Mouse (Mus musculus): Measurements from ENCODE around the gene Znfx1. TPM values are rescaled to one million over a fixed set of nuclear protein-coding genes. Genes with fewer than 3 reads are reported as not detected.
"Not testable (repeated sequence)": the region's sequence is repeated elsewhere in the genome, so short reads cannot be mapped to it uniquely, and the experiment has no call there.

Gene Znfx1
- polyA plus RNA-seq, 1 experiment from 2014 or later, result 4.9 TPM

DNA sequence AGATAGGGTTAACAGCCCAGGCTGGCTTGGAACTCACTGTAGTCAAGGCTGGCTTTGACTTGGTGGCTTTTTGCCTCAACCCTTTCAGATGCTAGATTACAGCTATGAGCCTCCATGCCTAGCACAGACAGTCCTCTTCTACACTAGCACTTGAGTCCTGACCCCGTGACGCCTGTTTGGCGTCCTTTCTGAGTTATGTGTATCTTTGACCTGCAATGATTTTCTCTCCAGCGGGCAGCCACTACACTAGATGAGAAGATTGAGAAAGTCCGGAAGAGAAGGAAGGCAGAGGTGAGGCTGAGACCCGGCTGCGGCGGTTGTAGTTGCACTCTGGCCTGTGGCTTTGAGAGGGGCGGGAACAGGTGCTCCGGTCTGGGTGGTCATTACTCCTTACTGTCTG is 43.4 kb downstream of the Znfx1 start:
- 95% methylated on average over 10 of the region's 10 CpGs for WGBS
- Histone ChIP-seq H3K9ac (ENCODE audit: low read depth, low read length) (no peak overlapping the region), H3K36me3 (ENCODE audit: control insufficient read depth, insufficient read depth, low read length) (peaks cover 9% of the 10 kb centered on the region), H3K4me2 (replicated peaks; ENCODE audit: low read depth, low read length) (no peak overlapping the region), H3K4me3 (ENCODE audit: low read depth, low read length) (no peak overlapping the region), H3K27ac (ENCODE audit: low read depth, low read length) (no peak overlapping the region), H3K4me1 (replicated peaks; ENCODE audit: control insufficient read depth, insufficient read depth, low read length) (peaks cover 8% of the 10 kb centered on the region), H3K27me3 (ENCODE audit: control insufficient read depth, insufficient read depth, low read length) (no peaks in the 10 kb centered on the region), H3K9me3 (ENCODE audit: control insufficient read depth, low read length) (no peaks in the 10 kb centered on the region)
- DNase-seq (ENCODE audit: low spot score) (no peak), ATAC-seq (ENCODE audit: low FRiP score) (no peak)

DNA sequence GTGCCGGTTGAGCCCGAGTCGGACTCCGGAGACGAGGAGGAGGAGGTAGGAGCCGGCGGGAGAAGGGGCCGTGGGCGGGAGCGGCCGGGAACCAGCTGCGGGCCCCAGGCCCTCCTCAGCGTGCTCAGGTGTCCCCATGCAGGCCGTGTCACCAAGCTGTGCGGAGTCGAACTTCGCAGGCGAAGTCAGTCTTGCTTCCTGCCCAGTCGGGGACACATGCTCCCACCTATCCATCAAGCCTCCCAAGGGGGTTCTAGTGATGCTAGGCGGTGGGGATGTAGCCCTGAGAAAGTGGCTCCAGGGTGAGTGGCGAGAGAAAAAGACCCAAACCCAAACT is 47.5 kb downstream of the Znfx1 start:
- WGBS, result under 1% methylated on average over 20 of the region's 21 CpGs
- Histone ChIP-seq H3K36me3 (ENCODE audit: control insufficient read depth, insufficient read depth, low read length) (peaks cover 5% of the 10 kb centered on the region; the same call in 1 of the 2 replicates), H3K27me3 (ENCODE audit: control insufficient read depth, insufficient read depth, low read length) (no peaks in the 10 kb centered on the region), H3K27ac (ENCODE audit: low read depth, low read length) (0 out of 2 replicates have a peak overlapping the region, but pooled peaks have one; percentile 10), H3K9ac (ENCODE audit: low read depth, low read length) (peak overlapping the region; percentile 83), H3K4me2 (replicated peaks; ENCODE audit: low read depth, low read length) (peak overlapping the region; percentile 90), H3K9me3 (ENCODE audit: control insufficient read depth, low read length) (no peaks in the 10 kb centered on the region), H3K4me3 (ENCODE audit: low read depth, low read length) (peak overlapping the region; percentile 95), H3K4me1 (replicated peaks; ENCODE audit: control insufficient read depth, insufficient read depth, low read length) (peaks cover 8% of the 10 kb centered on the region)
- no peak for DNase-seq (ENCODE audit: low spot score)
- peak; percentile 84 for ATAC-seq (ENCODE audit: low FRiP score)

DNA sequence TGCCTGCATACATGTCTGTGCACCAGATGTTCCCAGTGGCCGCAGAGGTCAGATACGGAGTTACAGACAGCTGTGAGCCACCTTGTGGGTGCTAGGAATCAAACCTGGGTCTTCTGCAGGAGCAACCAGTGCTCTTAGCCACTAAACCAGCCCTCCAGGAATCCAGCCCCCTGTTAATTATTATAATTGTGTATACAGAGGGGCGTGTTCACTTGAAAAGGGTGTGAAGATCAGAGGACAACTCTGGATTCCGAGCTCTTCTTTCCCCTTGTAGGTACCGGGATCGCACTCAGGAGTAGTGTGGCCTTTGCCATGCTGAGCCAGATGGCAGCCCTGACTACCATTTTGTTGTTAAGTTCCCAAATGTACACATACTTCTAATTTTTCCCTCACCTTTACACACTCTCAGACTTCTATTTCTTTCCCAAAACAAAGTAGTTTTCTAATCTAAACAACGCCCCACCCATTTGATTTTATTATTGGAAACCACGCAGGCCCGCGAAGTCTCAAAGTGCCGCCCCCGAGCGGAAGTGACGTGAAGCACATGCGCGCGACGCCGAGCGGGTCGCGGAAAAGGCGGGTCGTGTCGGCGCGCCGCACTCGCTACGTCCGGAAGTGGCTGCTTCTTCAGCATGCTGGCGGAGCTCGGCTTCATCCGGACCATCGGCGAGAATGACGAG is 48.0 kb downstream of the Znfx1 start, which contains the start of gene Ddx27:
Ddx27 (plus strand) TSS at position 492 of the 680 bp plus-strand sequence.
- WGBS, result 3% methylated on average over 37 of the region's 37 CpGs
- DNase-seq (ENCODE audit: low spot score), result peak; percentile 95
- Histone ChIP-seq H3K27ac (ENCODE audit: low read depth, low read length) (0 out of 2 replicates have a peak within 1 kb of the TSS, but pooled peaks have one; percentile 24), H3K4me2 (replicated peaks; ENCODE audit: low read depth, low read length) (peak within 1 kb of the TSS; percentile 90), H3K36me3 (ENCODE audit: control insufficient read depth, insufficient read depth, low read length) (peaks cover under 1% of the 10 kb centered on the region; the same call in 1 of the 2 replicates), H3K27me3 (ENCODE audit: control insufficient read depth, insufficient read depth, low read length) (no peaks in the 10 kb centered on the region), H3K9me3 (ENCODE audit: control insufficient read depth, low read length) (no peaks in the 10 kb centered on the region), H3K9ac (ENCODE audit: low read depth, low read length) (peak within 1 kb of the TSS; percentile 83), H3K4me3 (ENCODE audit: low read depth, low read length) (peak within 1 kb of the TSS; percentile 95), H3K4me1 (replicated peaks; ENCODE audit: control insufficient read depth, insufficient read depth, low read length) (peaks cover 8% of the 10 kb centered on the region)
- ATAC-seq (ENCODE audit: low FRiP score), result peak; percentile 89

DNA sequence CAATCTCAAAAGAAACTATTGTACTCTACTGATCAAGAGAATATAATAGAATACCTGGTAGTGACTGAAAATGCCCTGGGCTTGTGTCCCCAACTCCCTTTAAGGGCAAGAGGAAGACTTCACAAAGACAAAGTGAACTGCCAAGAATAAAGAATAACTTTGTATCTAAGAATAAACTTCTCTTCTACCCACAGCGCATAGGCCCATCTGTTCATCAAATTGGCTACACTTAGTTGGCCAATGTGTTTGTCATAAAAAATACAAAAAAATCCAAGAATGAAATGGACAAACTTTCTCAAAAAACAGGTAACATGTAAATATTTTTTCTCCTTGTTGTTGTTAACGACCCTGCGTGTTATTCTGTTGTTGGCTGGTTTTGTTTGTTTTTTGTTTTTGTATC is 52.3 kb downstream of the Znfx1 start:
- H3K27ac ChIP-seq (ENCODE audit: low read depth, low read length), result no peak overlapping the region

DNA sequence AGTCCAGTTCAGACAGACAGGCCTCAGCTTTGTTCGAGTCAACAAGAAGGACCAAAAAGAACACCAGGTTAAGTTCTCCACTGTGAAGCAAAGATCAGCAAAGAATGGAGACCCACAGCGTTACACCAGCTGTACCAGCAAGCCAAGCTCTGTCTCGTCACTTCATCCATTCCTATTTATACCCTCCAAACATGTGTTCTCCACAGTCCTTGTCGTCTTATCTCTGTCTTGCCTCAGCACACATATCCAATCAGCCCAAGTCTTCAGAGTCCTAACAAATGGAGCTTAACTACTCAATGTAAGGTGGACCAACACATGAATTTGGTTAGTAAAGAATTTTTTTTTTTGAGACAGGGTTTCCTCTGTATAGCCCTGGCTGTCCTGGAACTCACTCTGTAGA is 53.3 kb downstream of the Znfx1 start:
- Histone ChIP-seq H3K36me3 (ENCODE audit: control insufficient read depth, insufficient read depth, low read length) (no peaks in the 10 kb centered on the region), H3K4me3 (ENCODE audit: low read depth, low read length) (no peak overlapping the region), H3K27ac (ENCODE audit: low read depth, low read length) (no peak overlapping the region), H3K4me1 (replicated peaks; ENCODE audit: control insufficient read depth, insufficient read depth, low read length) (no peaks in the 10 kb centered on the region), H3K4me2 (replicated peaks; ENCODE audit: low read depth, low read length) (no peak overlapping the region), H3K9me3 (ENCODE audit: control insufficient read depth, low read length) (no peaks in the 10 kb centered on the region), H3K27me3 (ENCODE audit: control insufficient read depth, insufficient read depth, low read length) (no peaks in the 10 kb centered on the region), H3K9ac (ENCODE audit: low read depth, low read length) (no peak overlapping the region)
- ATAC-seq (ENCODE audit: low FRiP score), result no peak
- 85% methylated on average over 4 of the region's 4 CpGs for WGBS
- no peak for DNase-seq (ENCODE audit: low spot score)

More for the DNA sequence above, 52.3 kb downstream of the Znfx1 start:
- no peak for ATAC-seq (ENCODE audit: low FRiP score)
- no peak overlapping the region for H3K9ac ChIP-seq (ENCODE audit: low read depth, low read length)
- no peaks in the 10 kb centered on the region for H3K36me3 ChIP-seq (ENCODE audit: control insufficient read depth, insufficient read depth, low read length)
- no peaks in the 10 kb centered on the region for H3K27me3 ChIP-seq (ENCODE audit: control insufficient read depth, insufficient read depth, low read length)
- H3K4me1 ChIP-seq (replicated peaks; ENCODE audit: control insufficient read depth, insufficient read depth, low read length), result no peaks in the 10 kb centered on the region
- H3K9me3 ChIP-seq (ENCODE audit: control insufficient read depth, low read length), result no peaks in the 10 kb centered on the region
- DNase-seq (ENCODE audit: low spot score), result no peak
- 89% methylated on average over 3 of the region's 3 CpGs for WGBS
- no peak overlapping the region for H3K4me2 ChIP-seq (replicated peaks; ENCODE audit: low read depth, low read length)
- H3K4me3 ChIP-seq (ENCODE audit: low read depth, low read length), result no peak overlapping the region

DNA sequence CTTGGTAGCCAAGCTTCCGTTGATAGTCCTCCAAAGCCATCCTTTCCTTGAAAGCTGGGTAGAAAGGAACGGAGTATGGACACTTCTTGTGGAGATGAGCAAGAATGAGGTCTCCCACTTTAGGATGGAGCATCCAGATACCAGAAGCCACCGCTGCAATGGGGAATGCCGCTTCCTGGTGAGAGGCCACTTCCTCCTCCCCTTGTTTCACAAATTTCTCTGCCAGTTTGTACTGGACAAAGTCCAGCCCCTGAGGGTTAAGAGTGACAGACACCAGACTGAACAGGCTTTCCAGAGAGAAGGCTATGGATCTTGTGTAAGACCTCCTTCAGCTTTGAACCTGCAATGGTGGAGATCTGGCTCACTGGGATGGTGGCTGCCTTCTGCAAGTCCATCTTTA is 55.2 kb downstream of the Znfx1 start:
- DNase-seq (ENCODE audit: low spot score); H3K36me3 ChIP-seq (ENCODE audit: control insufficient read depth, insufficient read depth, low read length); H3K4me3 ChIP-seq (ENCODE audit: low read depth, low read length); H3K9me3 ChIP-seq (ENCODE audit: control insufficient read depth, low read length); H3K27ac ChIP-seq (ENCODE audit: low read depth, low read length); H3K4me2 ChIP-seq (replicated peaks; ENCODE audit: low read depth, low read length); H3K27me3 ChIP-seq (ENCODE audit: control insufficient read depth, insufficient read depth, low read length); H3K4me1 ChIP-seq (replicated peaks; ENCODE audit: control insufficient read depth, insufficient read depth, low read length); ATAC-seq (ENCODE audit: low FRiP score); H3K9ac ChIP-seq (ENCODE audit: low read depth, low read length): not testable (repeated sequence)
- 79% methylated on average over 4 of the region's 4 CpGs for WGBS

DNA sequence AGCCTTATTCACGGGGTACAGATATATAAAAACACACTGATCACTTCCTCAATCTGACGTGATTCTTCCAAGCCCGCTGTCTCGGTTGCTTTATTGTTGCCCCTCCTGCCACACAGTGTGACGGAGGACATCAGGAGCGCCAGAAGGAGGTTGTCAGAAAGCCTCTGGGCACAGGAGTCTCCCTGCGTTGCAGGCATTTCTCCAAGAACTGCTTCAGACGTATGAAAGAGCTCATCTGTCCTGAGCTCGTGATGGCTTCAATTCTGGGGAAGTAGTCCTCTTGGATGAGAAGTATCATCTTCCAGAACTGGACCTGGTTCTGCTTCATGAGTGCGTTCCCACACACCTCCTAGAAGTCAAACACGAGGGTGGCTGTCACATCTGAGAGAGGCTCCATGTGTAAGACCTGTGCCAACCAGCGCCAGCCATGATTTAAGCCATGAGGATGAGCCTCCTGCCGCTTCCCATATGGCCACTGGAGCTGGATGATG is 55.8 kb downstream of the Znfx1 start:
- no peak for ATAC-seq (ENCODE audit: low FRiP score)
- Histone ChIP-seq H3K36me3 (ENCODE audit: control insufficient read depth, insufficient read depth, low read length) (no peaks in the 10 kb centered on the region), H3K9ac (ENCODE audit: low read depth, low read length) (no peak overlapping the region), H3K4me2 (replicated peaks; ENCODE audit: low read depth, low read length) (no peak overlapping the region), H3K27me3 (ENCODE audit: control insufficient read depth, insufficient read depth, low read length) (no peaks in the 10 kb centered on the region), H3K4me3 (ENCODE audit: low read depth, low read length) (no peak overlapping the region), H3K4me1 (replicated peaks; ENCODE audit: control insufficient read depth, insufficient read depth, low read length) (no peaks in the 10 kb centered on the region), H3K27ac (ENCODE audit: low read depth, low read length) (no peak overlapping the region), H3K9me3 (ENCODE audit: control insufficient read depth, low read length) (no peaks in the 10 kb centered on the region)
- no peak for DNase-seq (ENCODE audit: low spot score)
- 78% methylated on average over 13 of the region's 13 CpGs for WGBS

DNA sequence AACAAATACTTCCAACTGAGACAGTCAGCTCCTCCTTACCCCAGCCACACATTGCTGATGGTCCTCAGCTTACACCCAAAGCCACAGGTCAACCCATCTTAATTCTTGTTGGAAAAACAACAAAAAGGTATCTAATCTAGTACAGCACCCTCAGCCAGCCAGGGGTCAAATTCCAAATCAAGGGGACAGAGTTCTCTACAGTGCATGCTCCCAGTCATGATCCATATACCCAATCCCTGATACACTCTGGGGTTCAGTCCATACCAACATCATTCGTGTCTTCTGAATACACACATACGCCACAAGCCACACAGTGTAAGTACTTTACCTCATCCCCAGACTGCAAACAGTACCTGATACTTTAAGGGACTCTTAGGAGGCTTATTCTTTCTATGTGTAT is 56.5 kb downstream of the Znfx1 start:
- DNase-seq (ENCODE audit: low spot score), result no peak
- H3K27ac ChIP-seq (ENCODE audit: low read depth, low read length), result no peak overlapping the region
- no peaks in the 10 kb centered on the region for H3K27me3 ChIP-seq (ENCODE audit: control insufficient read depth, insufficient read depth, low read length)
- no peaks in the 10 kb centered on the region for H3K4me1 ChIP-seq (replicated peaks; ENCODE audit: control insufficient read depth, insufficient read depth, low read length)
- H3K9me3 ChIP-seq (ENCODE audit: control insufficient read depth, low read length), result no peaks in the 10 kb centered on the region
- H3K36me3 ChIP-seq (ENCODE audit: control insufficient read depth, insufficient read depth, low read length), result no peaks in the 10 kb centered on the region
- H3K4me3 ChIP-seq (ENCODE audit: low read depth, low read length), result no peak overlapping the region
- no peak for ATAC-seq (ENCODE audit: low FRiP score)
- H3K9ac ChIP-seq (ENCODE audit: low read depth, low read length), result no peak overlapping the region
- no peak overlapping the region for H3K4me2 ChIP-seq (replicated peaks; ENCODE audit: low read depth, low read length)
- 95% methylated on average over 2 of the region's 2 CpGs for WGBS
